Mouse (Mus musculus): ENCODE data around the gene Kcnk7. TPM values are rescaled to one million over a fixed set of nuclear protein-coding genes. Genes with fewer than 3 reads are reported as not detected.

Gene Kcnk7
- polyA plus RNA-seq, 1 experiment = not detected

DNA sequence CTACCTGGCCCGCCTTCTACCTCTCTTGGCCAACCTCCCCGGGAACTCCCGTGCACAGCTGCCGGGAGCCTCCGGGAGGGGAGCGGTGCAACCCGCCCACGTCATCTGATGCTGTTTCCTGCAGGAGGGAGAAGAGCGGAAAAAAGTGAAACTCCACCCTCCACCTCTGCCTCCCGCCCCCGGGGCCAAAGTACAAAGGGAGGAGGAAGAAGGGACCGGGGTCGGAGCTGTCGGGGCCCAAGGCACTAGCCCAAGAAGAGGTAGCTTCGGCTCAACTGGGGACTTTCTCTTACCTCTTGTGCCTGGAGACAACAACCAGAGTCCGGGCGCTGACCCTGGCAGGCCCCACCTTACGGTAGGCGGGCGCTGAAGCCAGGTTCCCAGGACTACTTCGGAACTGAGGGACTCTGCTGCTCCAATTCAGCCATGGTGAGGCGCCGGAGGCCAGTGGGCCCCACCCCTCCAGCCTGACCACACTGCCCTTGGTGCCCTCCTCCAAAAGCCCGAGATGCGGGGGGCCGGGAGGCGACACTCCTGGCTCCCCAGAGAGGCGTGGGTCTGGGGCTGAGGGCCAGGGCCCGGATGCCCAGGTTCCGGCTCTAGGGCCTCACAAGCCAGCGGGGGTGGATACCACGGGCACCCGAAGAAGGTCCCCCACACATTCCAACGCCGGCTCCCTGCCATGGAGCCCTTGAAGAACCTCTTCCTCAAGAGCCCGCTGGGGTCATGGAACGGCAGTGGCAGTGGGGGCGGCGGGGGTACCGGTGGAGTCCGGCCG lies 14.4 kb upstream of the Kcnk7 start:
- TF ChIP-seq GATA1 (IDR thresholded peaks at IDR 0.05; ENCODE audit: borderline replicate concordance, low read length) = no peak
- TF ChIP-seq FLI1 (IDR thresholded peaks at IDR 0.05; ENCODE audit: low read length) = no peak
- Histone ChIP-seq H3K36me3 (replicated peaks; ENCODE audit: low read length) (peaks cover 69% of the 10 kb centered on the region), H3K27me3 (replicated peaks) (no peaks in the 10 kb centered on the region), H3K4me3 (replicated peaks) (peak overlapping the region; percentile 97), H3K4me1 (peaks cover 64% of the 10 kb centered on the region), H3K9me3 (no peaks in the 10 kb centered on the region)

GRCm38 (mm10) chr19:5690343-5690735 lies 13.8 kb upstream of the Kcnk7 start:
- Histone ChIP-seq H3K9me3 (no peaks in the 10 kb centered on the region), H3K36me3 (replicated peaks; ENCODE audit: low read length) (peaks cover 69% of the 10 kb centered on the region), H3K4me1 (peaks cover 67% of the 10 kb centered on the region), H3K4me3 (replicated peaks) (peak overlapping the region; percentile 97), H3K27me3 (replicated peaks) (no peaks in the 10 kb centered on the region)
- TF ChIP-seq GATA1 (IDR thresholded peaks at IDR 0.05; ENCODE audit: borderline replicate concordance, low read length) = no peak
- no peak for TF ChIP-seq FLI1 (IDR thresholded peaks at IDR 0.05; ENCODE audit: low read length)

- H3K4me3 ChIP-seq (replicated peaks) = peak overlapping the region; percentile 97
- TF ChIP-seq GATA1 (IDR thresholded peaks at IDR 0.05; ENCODE audit: borderline replicate concordance, low read length) (no peak), FLI1 (IDR thresholded peaks at IDR 0.05; ENCODE audit: low read length) (no peak)
- H3K36me3 ChIP-seq (replicated peaks; ENCODE audit: low read length) = peaks cover 69% of the 10 kb centered on the region
- no peaks in the 10 kb centered on the region for H3K27me3 ChIP-seq (replicated peaks)
- no peaks in the 10 kb centered on the region for H3K9me3 ChIP-seq
- peaks cover 70% of the 10 kb centered on the region for H3K4me1 ChIP-seq
Measured at GRCm38 (mm10) chr19:5691601-5692000, 12.6 kb upstream of the Kcnk7 start.

DNA sequence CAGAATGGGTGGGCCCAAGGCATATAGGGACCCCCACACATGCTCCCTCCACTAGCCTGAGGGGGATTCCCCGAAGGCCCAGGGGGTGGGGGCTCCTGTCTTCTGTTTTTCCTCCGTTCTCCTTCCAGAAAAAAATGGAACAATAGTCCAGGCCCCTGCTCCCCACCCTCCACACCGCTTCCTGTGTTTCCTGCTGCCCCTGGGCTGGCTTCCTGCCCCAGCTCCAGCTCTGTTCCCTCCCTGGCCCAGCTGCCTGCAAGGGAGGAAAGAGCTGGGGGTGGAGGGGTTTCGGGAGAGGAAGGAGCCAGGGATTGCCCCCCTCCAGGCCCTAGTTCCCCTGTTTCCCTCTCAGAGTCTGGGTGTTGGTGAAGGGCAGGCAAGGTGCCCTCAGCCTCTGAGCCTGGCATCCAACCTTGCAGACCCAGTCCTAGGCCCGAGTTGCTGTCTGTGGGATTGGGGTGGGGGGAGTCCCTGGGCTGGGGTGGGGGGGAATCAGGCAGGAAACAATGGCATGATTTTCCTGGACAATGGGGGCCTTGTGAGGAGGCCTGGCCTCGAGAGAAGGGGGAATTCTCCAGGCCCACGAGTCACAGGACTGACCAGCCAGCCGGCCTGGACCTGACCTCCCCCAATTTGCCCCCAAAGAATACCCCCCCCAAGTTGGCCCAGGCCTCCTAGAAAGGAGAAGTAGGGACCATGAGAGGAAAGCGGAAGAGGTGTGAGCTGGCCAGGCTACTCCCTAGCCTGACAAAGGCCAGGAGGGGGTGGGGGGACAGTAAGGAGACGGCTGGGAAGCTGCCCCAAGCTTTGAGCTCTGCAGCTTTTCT lies 11.9 kb upstream of the Kcnk7 start:
- Histone ChIP-seq H3K27me3 (replicated peaks) (no peaks in the 10 kb centered on the region), H3K4me3 (replicated peaks) (peak overlapping the region; percentile 97), H3K36me3 (replicated peaks; ENCODE audit: low read length) (peaks cover 71% of the 10 kb centered on the region), H3K9me3 (no peaks in the 10 kb centered on the region), H3K4me1 (peaks cover 65% of the 10 kb centered on the region)
- no peak for TF ChIP-seq GATA1 (IDR thresholded peaks at IDR 0.05; ENCODE audit: borderline replicate concordance, low read length)
- TF ChIP-seq FLI1 (IDR thresholded peaks at IDR 0.05; ENCODE audit: low read length) = no peak

DNA sequence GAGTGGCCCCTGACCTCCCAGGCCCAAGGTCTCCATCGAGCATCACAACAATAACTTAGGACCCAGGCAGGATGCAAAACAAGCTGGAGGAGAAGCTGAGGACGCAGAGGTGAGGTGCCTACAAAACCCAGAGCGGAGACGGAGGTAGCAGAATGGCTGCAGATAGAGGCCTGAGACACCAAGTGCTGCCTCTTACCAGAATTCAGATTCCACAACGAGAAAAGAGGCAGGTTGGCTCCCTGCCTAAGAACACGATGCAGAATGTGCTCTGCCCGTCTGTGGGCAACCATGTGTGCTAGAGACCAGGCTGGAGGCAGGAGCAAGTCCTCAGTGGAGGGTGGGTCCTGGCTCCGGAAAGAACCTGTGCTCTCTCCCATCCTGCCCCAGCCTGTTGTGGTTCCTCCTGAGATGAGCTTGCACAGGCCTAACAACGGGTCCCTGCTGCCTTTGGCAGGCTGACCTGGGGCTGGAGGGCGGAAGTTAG lies 11.2 kb upstream of the Kcnk7 start:
- Histone ChIP-seq H3K27me3 (replicated peaks) (no peaks in the 10 kb centered on the region), H3K36me3 (replicated peaks; ENCODE audit: low read length) (peaks cover 75% of the 10 kb centered on the region), H3K4me1 (peaks cover 58% of the 10 kb centered on the region), H3K4me3 (replicated peaks) (peak overlapping the region; percentile 97), H3K9me3 (no peaks in the 10 kb centered on the region)
- no peak for TF ChIP-seq FLI1 (IDR thresholded peaks at IDR 0.05; ENCODE audit: low read length)
- TF ChIP-seq GATA1 (IDR thresholded peaks at IDR 0.05; ENCODE audit: borderline replicate concordance, low read length) = no peak

DNA sequence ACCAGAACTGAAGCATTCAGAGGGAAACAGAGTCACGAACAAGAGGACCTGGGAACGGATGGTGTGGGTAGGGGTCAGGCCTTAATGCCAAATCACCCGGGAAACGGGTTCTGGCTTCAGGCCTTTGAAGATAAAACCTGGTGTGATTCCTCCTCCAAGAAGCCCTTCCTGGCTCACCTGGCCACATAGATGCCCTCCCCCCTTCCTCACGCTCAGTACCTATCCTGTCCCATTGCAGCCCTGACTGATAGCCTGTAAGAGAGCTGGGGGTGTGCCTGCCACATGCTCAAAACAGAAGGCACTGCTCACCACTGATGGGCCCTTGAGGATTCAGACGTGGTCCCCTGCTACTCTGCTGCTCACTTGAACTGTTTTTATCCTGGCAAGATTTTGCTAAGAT lies 10.4 kb upstream of the Kcnk7 start:
- Histone ChIP-seq H3K4me3 (replicated peaks) (peak overlapping the region; percentile 97), H3K9me3 (no peaks in the 10 kb centered on the region), H3K27me3 (replicated peaks) (no peaks in the 10 kb centered on the region), H3K36me3 (replicated peaks; ENCODE audit: low read length) (peaks cover 84% of the 10 kb centered on the region), H3K4me1 (peaks cover 56% of the 10 kb centered on the region)
- TF ChIP-seq FLI1 (IDR thresholded peaks at IDR 0.05; ENCODE audit: low read length) = no peak
- no peak for TF ChIP-seq GATA1 (IDR thresholded peaks at IDR 0.05; ENCODE audit: borderline replicate concordance, low read length)

- H3K4me3 ChIP-seq (replicated peaks) = no peak overlapping the region
- H3K9me3 ChIP-seq = no peaks in the 10 kb centered on the region
- peaks cover 99% of the 10 kb centered on the region for H3K36me3 ChIP-seq (replicated peaks; ENCODE audit: low read length)
- no peak for TF ChIP-seq FLI1 (IDR thresholded peaks at IDR 0.05; ENCODE audit: low read length)
- TF ChIP-seq GATA1 (IDR thresholded peaks at IDR 0.05; ENCODE audit: borderline replicate concordance, low read length) = no peak
- peaks cover 53% of the 10 kb centered on the region for H3K4me1 ChIP-seq
- H3K27me3 ChIP-seq (replicated peaks) = no peaks in the 10 kb centered on the region
Measured at GRCm38 (mm10) chr19:5695849-5696462, 8.2 kb upstream of the Kcnk7 start.

DNA sequence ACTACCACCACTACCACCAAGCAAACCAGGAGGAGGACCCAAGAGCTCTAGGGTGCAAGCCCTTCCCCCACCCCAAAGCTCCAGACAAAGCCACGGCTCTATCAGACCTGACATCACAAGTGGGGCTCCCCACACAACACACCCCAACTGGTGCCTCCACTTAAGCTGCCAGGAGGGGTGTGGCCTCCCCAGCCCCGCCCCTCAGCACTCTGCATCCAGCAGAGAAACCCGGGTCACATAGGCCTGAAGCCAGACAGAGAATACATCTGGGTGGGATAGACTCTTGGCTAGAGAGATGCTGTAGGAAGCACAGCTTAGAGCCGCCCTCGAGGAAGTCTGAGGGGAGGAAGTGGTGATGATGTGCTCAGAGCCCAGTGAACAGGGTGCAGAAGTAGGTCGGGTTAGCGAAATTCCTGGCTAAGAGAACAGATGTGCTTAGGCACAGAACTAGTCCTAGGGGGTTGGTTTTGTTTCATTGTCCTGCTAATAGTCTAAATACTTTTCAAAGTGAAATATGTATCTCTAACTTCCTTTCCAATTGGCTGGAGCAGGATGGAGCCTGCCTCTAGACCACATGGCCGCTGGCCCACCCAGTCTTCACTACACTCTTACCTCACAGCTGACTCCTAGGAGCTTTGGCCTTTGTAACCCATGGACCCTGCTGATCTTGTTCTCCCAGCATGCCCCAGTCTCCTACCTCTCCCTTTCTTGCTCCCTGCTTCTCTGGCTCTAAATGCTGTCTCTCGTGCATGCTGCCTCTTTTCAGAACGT lies 819 bp downstream of the Kcnk7 start:
- peaks cover 54% of the 10 kb centered on the region for H3K4me1 ChIP-seq
- no peak overlapping the region for H3K4me3 ChIP-seq (replicated peaks)
- peaks cover 98% of the 10 kb centered on the region for H3K36me3 ChIP-seq (replicated peaks; ENCODE audit: low read length)
- H3K27me3 ChIP-seq (replicated peaks) = no peaks in the 10 kb centered on the region
- H3K9me3 ChIP-seq = no peaks in the 10 kb centered on the region
- no peak for TF ChIP-seq GATA1 (IDR thresholded peaks at IDR 0.05; ENCODE audit: borderline replicate concordance, low read length)

- no peaks in the 10 kb centered on the region for H3K9me3 ChIP-seq
- TF ChIP-seq GATA1 (IDR thresholded peaks at IDR 0.05; ENCODE audit: borderline replicate concordance, low read length) = no peak
- TF ChIP-seq FLI1 (IDR thresholded peaks at IDR 0.05; ENCODE audit: low read length) = no peak
- peaks cover 98% of the 10 kb centered on the region for H3K36me3 ChIP-seq (replicated peaks; ENCODE audit: low read length)
- peaks cover 79% of the 10 kb centered on the region for H3K4me1 ChIP-seq
- H3K4me3 ChIP-seq (replicated peaks) = no peak overlapping the region
- H3K27me3 ChIP-seq (replicated peaks) = no peaks in the 10 kb centered on the region
Measured at GRCm38 (mm10) chr19:5710068-5710467, 5.9 kb downstream of the Kcnk7 start.
